Mouse (Mus musculus): ENCODE measurements around the gene Fxr1. TPM values are rescaled to one million over a fixed set of nuclear protein-coding genes. Genes with fewer than 3 reads are reported as not detected.
"Not testable (repeated sequence)": the region's sequence is repeated elsewhere in the genome, so short reads cannot be mapped to it uniquely, and the experiment has no call there.

Fxr1 gene
- total RNA-seq, 2 experiments from 2014 or later: 64.5 to 66.0 TPM

- intact Hi-C loops (cut with DNase I): no loop called here
- no peak for DNase-seq (ENCODE audit: low spot score in 2 of 2)
Observed at GRCm38 (mm10) chr3:34034803-34035202, 15.1 kb downstream of the Fxr1 start.

- DNase-seq (ENCODE audit: low spot score in 2 of 2): no peak
- intact Hi-C loops (cut with DNase I): no loop called here
Observed at GRCm38 (mm10) chr3:34035706-34036105, 16.0 kb downstream of the Fxr1 start.

GRCm38 (mm10) chr3:34041990-34042389 is 22.2 kb downstream of the Fxr1 start:
- no peak for DNase-seq (ENCODE audit: low spot score in 2 of 2)
- intact Hi-C loops (cut with DNase I): no loop called here

GRCm38 (mm10) chr3:34062352-34062751 is 42.6 kb downstream of the Fxr1 start:
- intact Hi-C loops (cut with DNase I): no loop called here
- no peak for DNase-seq (ENCODE audit: low spot score in 2 of 2)

GRCm38 (mm10) chr3:34068943-34069342 is 49.2 kb downstream of the Fxr1 start:
- intact Hi-C loops (cut with DNase I); DNase-seq (ENCODE audit: low spot score in 2 of 2): not testable (repeated sequence)

- no peak for DNase-seq (ENCODE audit: low spot score in 2 of 2)
- intact Hi-C loops (cut with DNase I): no loop called here
Observed at GRCm38 (mm10) chr3:34072726-34073125, 53.0 kb downstream of the Fxr1 start.

GRCm38 (mm10) chr3:34076058-34076759 is 56.5 kb downstream of the Fxr1 start:
- intact Hi-C loops (cut with DNase I): no loop called here

GRCm38 (mm10) chr3:34080900-34081662 is 61.3 kb downstream of the Fxr1 start, which contains the start of gene Dnajc19:
Gene Dnajc19 (minus strand): TSS chr3:34081321.
- intact Hi-C loops (cut with DNase I): loop anchor here (10.0 kb wide), 1 partner anchor 114 kb away; no protein-coding TSS in a partner anchor
- peak; percentile 93 to 97 for DNase-seq (ENCODE audit: low spot score in 2 of 2)

More at GRCm38 (mm10) chr3:34076058-34076759, 56.5 kb downstream of the Fxr1 start:
- DNase-seq (ENCODE audit: low spot score in 2 of 2): no peak

- intact Hi-C loops (cut with DNase I): loop anchor here (10.0 kb wide), 1 partner anchor 113 kb away; no protein-coding TSS in a partner anchor
Observed at GRCm38 (mm10) chr3:34081929-34082328, 62.2 kb downstream of the Fxr1 start.

GRCm38 (mm10) chr3:34083655-34084054 is 63.9 kb downstream of the Fxr1 start:
- no peak for DNase-seq (ENCODE audit: low spot score in 2 of 2)
- intact Hi-C loops (cut with DNase I): loop anchor here (10.0 kb wide), 1 partner anchor 111 kb away; no protein-coding TSS in a partner anchor

More at GRCm38 (mm10) chr3:34081929-34082328, 62.2 kb downstream of the Fxr1 start:
- no peak for DNase-seq (ENCODE audit: low spot score in 2 of 2)

GRCm38 (mm10) chr3:34102891-34103290 is 83.1 kb downstream of the Fxr1 start:
- no peak for DNase-seq (ENCODE audit: low spot score in 2 of 2)
- intact Hi-C loops (cut with DNase I): no loop called here

GRCm38 (mm10) chr3:34103902-34104672 is 84.3 kb downstream of the Fxr1 start:
- no peak for DNase-seq (ENCODE audit: low spot score in 2 of 2)
- intact Hi-C loops (cut with DNase I): no loop called here

GRCm38 (mm10) chr3:34106421-34106820 is 86.7 kb downstream of the Fxr1 start:
- no peak for DNase-seq (ENCODE audit: low spot score in 2 of 2)
- intact Hi-C loops (cut with DNase I): no loop called here

GRCm38 (mm10) chr3:34107631-34108030 is 87.9 kb downstream of the Fxr1 start:
- intact Hi-C loops (cut with DNase I): no loop called here
- DNase-seq (ENCODE audit: low spot score in 2 of 2): peak in 1 of 2 experiments; percentile 22

GRCm38 (mm10) chr3:34111941-34112685 is 92.4 kb downstream of the Fxr1 start:
- no peak for DNase-seq (ENCODE audit: low spot score in 2 of 2)
- intact Hi-C loops (cut with DNase I): no loop called here

- DNase-seq (ENCODE audit: low spot score in 2 of 2): no peak
- intact Hi-C loops (cut with DNase I): no loop called here
Observed at GRCm38 (mm10) chr3:34115806-34116205, 96.1 kb downstream of the Fxr1 start.

GRCm38 (mm10) chr3:34119869-34120268 is 100.1 kb downstream of the Fxr1 start:
- intact Hi-C loops (cut with DNase I): no loop called here
- DNase-seq (ENCODE audit: low spot score in 2 of 2): no peak
